Mouse (Mus musculus): ENCODE measurements around the gene Gpatch8. TPM values are rescaled to one million over a fixed set of nuclear protein-coding genes. Genes with fewer than 3 reads are reported as not detected.
"Not testable (repeated sequence)": the region's sequence is repeated elsewhere in the genome, so short reads cannot be mapped to it uniquely, and the experiment has no call there.

Gene Gpatch8
- polyA plus RNA-seq, 1 experiment = 12.4 TPM

GRCm38 (mm10) chr11:102558704-102559103 is 2.5 kb upstream of the Gpatch8 start:
- Histone ChIP-seq H3K4me3 (ENCODE audit: insufficient read depth, low read depth, low read length) (no peak overlapping the region), H3K4me1 (ENCODE audit: control insufficient read depth, insufficient read depth, low read length) (peaks cover 5% of the 10 kb centered on the region; the same call in 1 of the 2 replicates), H3K27me3 (replicated peaks; ENCODE audit: control insufficient read depth, insufficient read depth, low read length) (no peaks in the 10 kb centered on the region), H3K27ac (ENCODE audit: insufficient read depth, low read depth, low read length) (no peak overlapping the region), H3K36me3 (ENCODE audit: control insufficient read depth, insufficient read depth, low read length) (no peaks in the 10 kb centered on the region)
- 98% methylated on average over 4 of the region's 5 CpGs for WGBS
- peak; percentile 19 for DNase-seq
- no peak for TF ChIP-seq POLR2A (IDR thresholded peaks at IDR 0.05; ENCODE audit: low read depth, low read length)
- TF ChIP-seq CTCF (conservative IDR thresholded peaks at IDR 0.05; ENCODE audit: insufficient read depth, insufficient read length, low read depth, low read length) = no peak

GRCm38 (mm10) chr11:102557386-102557785 is 1.2 kb upstream of the Gpatch8 start:
- no peaks in the 10 kb centered on the region for H3K36me3 ChIP-seq (ENCODE audit: control insufficient read depth, insufficient read depth, low read length)
- H3K27ac ChIP-seq (ENCODE audit: insufficient read depth, low read depth, low read length) = no peak overlapping the region; the same call in 1 of the 2 replicates
- no peaks in the 10 kb centered on the region for H3K27me3 ChIP-seq (replicated peaks; ENCODE audit: control insufficient read depth, insufficient read depth, low read length)
- TF ChIP-seq CTCF (conservative IDR thresholded peaks at IDR 0.05; ENCODE audit: insufficient read depth, insufficient read length, low read depth, low read length) (no peak), POLR2A (IDR thresholded peaks at IDR 0.05; ENCODE audit: low read depth, low read length) (no peak)
- peak; percentile 80 for DNase-seq
- H3K4me3 ChIP-seq (ENCODE audit: insufficient read depth, low read depth, low read length) = no peak overlapping the region
- H3K4me1 ChIP-seq (ENCODE audit: control insufficient read depth, insufficient read depth, low read length) = peaks cover 5% of the 10 kb centered on the region; the same call in 1 of the 2 replicates
- WGBS = 79% methylated on average over 1 of the region's 1 CpGs

- Histone ChIP-seq H3K27ac (ENCODE audit: insufficient read depth, low read depth, low read length) (peak overlapping the region; percentile 63; the same call in 1 of the 2 replicates), H3K27me3 (replicated peaks; ENCODE audit: control insufficient read depth, insufficient read depth, low read length) (no peaks in the 10 kb centered on the region), H3K36me3 (ENCODE audit: control insufficient read depth, insufficient read depth, low read length) (no peaks in the 10 kb centered on the region), H3K4me3 (ENCODE audit: insufficient read depth, low read depth, low read length) (no peak overlapping the region), H3K4me1 (ENCODE audit: control insufficient read depth, insufficient read depth, low read length) (peaks cover 5% of the 10 kb centered on the region; the same call in 1 of the 2 replicates)
- no peak for DNase-seq
- under 1% methylated on average over 3 of the region's 3 CpGs for WGBS
- no peak for TF ChIP-seq POLR2A (IDR thresholded peaks at IDR 0.05; ENCODE audit: low read depth, low read length)
- no peak for TF ChIP-seq CTCF (conservative IDR thresholded peaks at IDR 0.05; ENCODE audit: insufficient read depth, insufficient read length, low read depth, low read length)
Measured at GRCm38 (mm10) chr11:102556716-102557074, 503 bp upstream of the Gpatch8 start.

- peak; percentile 7 for DNase-seq
- under 1% methylated on average over 38 of the region's 39 CpGs for WGBS
- H3K4me3 ChIP-seq (ENCODE audit: insufficient read depth, low read depth, low read length) = peak overlapping the region; percentile 58
Measured at GRCm38 (mm10) chr11:102555400-102556030, 677 bp downstream of the Gpatch8 start.

GRCm38 (mm10) chr11:102552051-102552450 is 4.1 kb downstream of the Gpatch8 start:
- Histone ChIP-seq H3K27me3 (replicated peaks; ENCODE audit: control insufficient read depth, insufficient read depth, low read length) (no peaks in the 10 kb centered on the region), H3K36me3 (ENCODE audit: control insufficient read depth, insufficient read depth, low read length) (no peaks in the 10 kb centered on the region), H3K4me1 (ENCODE audit: control insufficient read depth, insufficient read depth, low read length) (peaks cover 5% of the 10 kb centered on the region; the same call in 1 of the 2 replicates), H3K4me3 (ENCODE audit: insufficient read depth, low read depth, low read length) (no peak overlapping the region), H3K27ac (ENCODE audit: insufficient read depth, low read depth, low read length) (no peak overlapping the region)
- WGBS = 89% methylated on average over 3 of the region's 3 CpGs
- DNase-seq = no peak
- TF ChIP-seq CTCF (conservative IDR thresholded peaks at IDR 0.05; ENCODE audit: insufficient read depth, insufficient read length, low read depth, low read length) = no peak
- no peak for TF ChIP-seq POLR2A (IDR thresholded peaks at IDR 0.05; ENCODE audit: low read depth, low read length)

More at GRCm38 (mm10) chr11:102555400-102556030, 677 bp downstream of the Gpatch8 start:
- peaks cover 5% of the 10 kb centered on the region; the same call in 1 of the 2 replicates for H3K4me1 ChIP-seq (ENCODE audit: control insufficient read depth, insufficient read depth, low read length)
- no peaks in the 10 kb centered on the region for H3K27me3 ChIP-seq (replicated peaks; ENCODE audit: control insufficient read depth, insufficient read depth, low read length)
- peak overlapping the region; percentile 40 for H3K27ac ChIP-seq (ENCODE audit: insufficient read depth, low read depth, low read length)
- no peak for TF ChIP-seq CTCF (conservative IDR thresholded peaks at IDR 0.05; ENCODE audit: insufficient read depth, insufficient read length, low read depth, low read length)
- no peak for TF ChIP-seq POLR2A (IDR thresholded peaks at IDR 0.05; ENCODE audit: low read depth, low read length)
- no peaks in the 10 kb centered on the region for H3K36me3 ChIP-seq (ENCODE audit: control insufficient read depth, insufficient read depth, low read length)

- no peak for DNase-seq
- Histone ChIP-seq H3K36me3 (ENCODE audit: control insufficient read depth, insufficient read depth, low read length) (no peaks in the 10 kb centered on the region), H3K4me1 (ENCODE audit: control insufficient read depth, insufficient read depth, low read length) (peaks cover 5% of the 10 kb centered on the region; the same call in 1 of the 2 replicates), H3K27ac (ENCODE audit: insufficient read depth, low read depth, low read length) (no peak overlapping the region), H3K27me3 (replicated peaks; ENCODE audit: control insufficient read depth, insufficient read depth, low read length) (no peaks in the 10 kb centered on the region), H3K4me3 (ENCODE audit: insufficient read depth, low read depth, low read length) (no peak overlapping the region)
- TF ChIP-seq POLR2A (IDR thresholded peaks at IDR 0.05; ENCODE audit: low read depth, low read length) (no peak), CTCF (conservative IDR thresholded peaks at IDR 0.05; ENCODE audit: insufficient read depth, insufficient read length, low read depth, low read length) (no peak)
Measured at GRCm38 (mm10) chr11:102551176-102551575, 5.0 kb downstream of the Gpatch8 start.

GRCm38 (mm10) chr11:102541471-102541870 is 14.7 kb downstream of the Gpatch8 start:
- TF ChIP-seq POLR2A (IDR thresholded peaks at IDR 0.05; ENCODE audit: low read depth, low read length) (no peak), CTCF (conservative IDR thresholded peaks at IDR 0.05; ENCODE audit: insufficient read depth, insufficient read length, low read depth, low read length) (no peak)
- H3K27me3 ChIP-seq (replicated peaks; ENCODE audit: control insufficient read depth, insufficient read depth, low read length) = no peaks in the 10 kb centered on the region
- no peak overlapping the region for H3K4me3 ChIP-seq (ENCODE audit: insufficient read depth, low read depth, low read length)
- 69% methylated on average over 5 of the region's 5 CpGs for WGBS
- no peaks in the 10 kb centered on the region; the same call in 1 of the 2 replicates for H3K36me3 ChIP-seq (ENCODE audit: control insufficient read depth, insufficient read depth, low read length)
- no peak overlapping the region for H3K27ac ChIP-seq (ENCODE audit: insufficient read depth, low read depth, low read length)
- H3K4me1 ChIP-seq (ENCODE audit: control insufficient read depth, insufficient read depth, low read length) = peaks cover 18% of the 10 kb centered on the region; the same call in 1 of the 2 replicates
- peak; percentile 17 for DNase-seq

GRCm38 (mm10) chr11:102540286-102540685 is 15.9 kb downstream of the Gpatch8 start:
- not testable (repeated sequence) for H3K27ac ChIP-seq (ENCODE audit: insufficient read depth, low read depth, low read length); H3K4me3 ChIP-seq (ENCODE audit: insufficient read depth, low read depth, low read length); H3K36me3 ChIP-seq (ENCODE audit: control insufficient read depth, insufficient read depth, low read length); DNase-seq; H3K27me3 ChIP-seq (replicated peaks; ENCODE audit: control insufficient read depth, insufficient read depth, low read length)
- peaks cover 17% of the 10 kb centered on the region; the same call in 1 of the 2 replicates for H3K4me1 ChIP-seq (ENCODE audit: control insufficient read depth, insufficient read depth, low read length)

Data from kidney, adult 2 months (tissue).